Mouse (Mus musculus) forebrain, embryonic 11.5 days (tissue): Measurements from ENCODE around the gene Hmgb3. TPM values are rescaled to one million over a fixed set of nuclear protein-coding genes. Genes with fewer than 3 reads are reported as not detected.
"Not testable (repeated sequence)": the region's sequence is repeated elsewhere in the genome, so short reads cannot be mapped to it uniquely, and the experiment has no call there.

ENCODE experiments used
- ATAC-seq: fragments of 200-750 bp; cut with Nextera tagmentation; replicated peaks from 2 replicates; pipeline ENCODE4 v1.8.0; 2017; ENCODE audit warnings: moderate TSS enrichment; ENCODE audit not compliant: low FRiP score
- DNase-seq: peaks from one replicate; pipeline ENCODE4 v3.0.0-alpha.2; 2017; ENCODE audit warnings: low spot score
- H3K27ac ChIP-seq: fragments of 300-500 bp; sonication (generic); 2 replicates; pipeline ENCODE4 v1.5.1; 2014; ENCODE audit warnings: low read depth, low read length
- H3K27me3 ChIP-seq: fragments of 300-500 bp; sonication (generic); 2 replicates; pipeline ENCODE4 v1.6.1; 2014; ENCODE audit warnings: mild to moderate bottlenecking, low read length, mixed read lengths; ENCODE audit not compliant: control insufficient read depth, insufficient read depth
- H3K36me3 ChIP-seq: fragments of 300-500 bp; sonication (generic); 2 replicates; pipeline ENCODE4 v1.6.1; 2014; ENCODE audit warnings: mild to moderate bottlenecking, low read length, moderate library complexity, mixed read lengths; ENCODE audit not compliant: control insufficient read depth, insufficient read depth
- H3K4me1 ChIP-seq: fragments of 300-500 bp; sonication (generic); replicated peaks from 2 replicates; pipeline ENCODE4 v1.6.1; 2014; ENCODE audit warnings: low read length, mixed read lengths; ENCODE audit not compliant: control insufficient read depth, insufficient read depth
- H3K4me2 ChIP-seq: fragments of 300-500 bp; sonication (generic); 2 replicates; pipeline ENCODE4 v1.6.1; 2014; ENCODE audit warnings: low read depth, mild to moderate bottlenecking, low read length, moderate library complexity, mixed read lengths; ENCODE audit not compliant: severe bottlenecking
- H3K4me3 ChIP-seq: fragments of 300-500 bp; sonication (generic); 2 replicates; pipeline ENCODE4 v1.5.1; 2014; ENCODE audit warnings: low read depth, low read length
- H3K9ac ChIP-seq: fragments of 300-500 bp; sonication (generic); 2 replicates; pipeline ENCODE4 v1.6.1; 2014; ENCODE audit warnings: low read length
- H3K9me3 ChIP-seq: fragments of 300-500 bp; sonication (generic); 2 replicates; pipeline ENCODE4 v1.6.1; 2016; ENCODE audit warnings: low read length, mixed read lengths; ENCODE audit not compliant: control insufficient read depth
- WGBS: fragments of 180-500 bp; shearing (Covaris S2); extraction: QIAGEN DNeasy Blood & Tissue Kit; methylation state at CpG from one replicate; pipeline ENCODE4 v1.1.7; 2014; 5-methylcytosine and 5-hydroxymethylcytosine counted together
- polyA plus RNA-seq: library from polyadenylated mRNA; unstranded; fragments of >200 nt; fragmentation: Nextera tagmentation; extraction: Ambion mirVana; gene quantifications from 2 replicates; pipeline ENCODE4 v1.2.1, GENCODE M21; 2014

The Hmgb3 gene
- 759 and 772 TPM in 2 replicates for polyA plus RNA-seq

GRCm38 (mm10) chrX:71555415-71556114, at the start of gene Hmgb3:
Gene Hmgb3 (plus strand): TSS chrX:71555918.
- WGBS, result 17% methylated on average over 52 of the region's 59 CpGs
- no peaks in the 10 kb centered on the region for H3K4me1 ChIP-seq
- no peaks in the 10 kb centered on the region for H3K36me3 ChIP-seq
- peak within 1 kb of the TSS; percentile 71 for H3K4me3 ChIP-seq
- peak within 1 kb of the TSS; percentile 95 for H3K9ac ChIP-seq
- no peaks in the 10 kb centered on the region for H3K27me3 ChIP-seq
- H3K4me2 ChIP-seq, result peak within 1 kb of the TSS; percentile 50
- peak within 1 kb of the TSS; percentile 97 for H3K27ac ChIP-seq
- H3K9me3 ChIP-seq, result no peaks in the 10 kb centered on the region
- DNase-seq, result peak; percentile 92
- peak; percentile 98 for ATAC-seq

- not testable (repeated sequence) for ATAC-seq, H3K27me3 ChIP-seq, H3K27ac ChIP-seq, H3K4me1 ChIP-seq, DNase-seq, H3K9ac ChIP-seq, H3K36me3 ChIP-seq, H3K9me3 ChIP-seq, H3K4me2 ChIP-seq, H3K4me3 ChIP-seq
- 89% methylated on average over 4 of the region's 4 CpGs for WGBS
Measured at GRCm38 (mm10) chrX:71506591-71506990, 49.1 kb upstream of the Hmgb3 start.

- DNase-seq (no peak), ATAC-seq (no peak)
- Histone ChIP-seq H3K27me3 (no peaks in the 10 kb centered on the region), H3K9ac (no peak overlapping the region), H3K4me3 (no peak overlapping the region), H3K4me2 (no peak overlapping the region), H3K27ac (no peak overlapping the region), H3K36me3 (no peaks in the 10 kb centered on the region), H3K4me1 (no peaks in the 10 kb centered on the region), H3K9me3 (no peaks in the 10 kb centered on the region)
- WGBS, result 85% methylated on average over 4 of the region's 4 CpGs
Measured at GRCm38 (mm10) chrX:71519252-71519651, 36.5 kb upstream of the Hmgb3 start.

- DNase-seq (no peak), ATAC-seq (no peak)
- Histone ChIP-seq H3K9ac (no peak overlapping the region), H3K27ac (no peak overlapping the region), H3K4me3 (no peak overlapping the region), H3K36me3 (no peaks in the 10 kb centered on the region), H3K27me3 (no peaks in the 10 kb centered on the region), H3K4me2 (no peak overlapping the region), H3K9me3 (no peaks in the 10 kb centered on the region), H3K4me1 (no peaks in the 10 kb centered on the region)
- 92% methylated on average over 3 of the region's 3 CpGs for WGBS
Measured at GRCm38 (mm10) chrX:71522889-71523288, 32.8 kb upstream of the Hmgb3 start.

GRCm38 (mm10) chrX:71524310-71524709, 31.4 kb upstream of the Hmgb3 start:
- H3K4me3 ChIP-seq, result no peak overlapping the region
- ATAC-seq, result no peak
- 82% methylated on average over 2 of the region's 2 CpGs for WGBS
- H3K4me1 ChIP-seq, result no peaks in the 10 kb centered on the region
- H3K27me3 ChIP-seq, result no peaks in the 10 kb centered on the region
- no peak overlapping the region for H3K4me2 ChIP-seq
- no peaks in the 10 kb centered on the region for H3K9me3 ChIP-seq
- no peak for DNase-seq
- H3K9ac ChIP-seq, result no peak overlapping the region
- no peaks in the 10 kb centered on the region for H3K36me3 ChIP-seq
- H3K27ac ChIP-seq, result no peak overlapping the region

GRCm38 (mm10) chrX:71525593-71526299, 30.0 kb upstream of the Hmgb3 start:
- no peaks in the 10 kb centered on the region for H3K9me3 ChIP-seq
- no peaks in the 10 kb centered on the region for H3K36me3 ChIP-seq
- H3K27me3 ChIP-seq, result no peaks in the 10 kb centered on the region
- WGBS, result 80% methylated on average over 3 of the region's 3 CpGs
- no peak overlapping the region for H3K9ac ChIP-seq
- no peaks in the 10 kb centered on the region for H3K4me1 ChIP-seq
- no peak overlapping the region for H3K27ac ChIP-seq
- DNase-seq (no peak), ATAC-seq (no peak)
- no peak overlapping the region for H3K4me3 ChIP-seq
- H3K4me2 ChIP-seq, result no peak overlapping the region

- H3K9ac ChIP-seq, result no peak overlapping the region
- no peaks in the 10 kb centered on the region for H3K36me3 ChIP-seq
- H3K4me2 ChIP-seq, result no peak overlapping the region
- ATAC-seq, result no peak
- no peak for DNase-seq
- no peaks in the 10 kb centered on the region for H3K9me3 ChIP-seq
- H3K4me3 ChIP-seq, result no peak overlapping the region
- WGBS, result 92% methylated on average over 1 of the region's 1 CpGs
- H3K27ac ChIP-seq, result no peak overlapping the region
- no peaks in the 10 kb centered on the region for H3K4me1 ChIP-seq
- H3K27me3 ChIP-seq, result no peaks in the 10 kb centered on the region
Measured at GRCm38 (mm10) chrX:71527461-71527860, 28.3 kb upstream of the Hmgb3 start.

- Histone ChIP-seq H3K36me3 (no peaks in the 10 kb centered on the region), H3K27ac (no peak overlapping the region), H3K4me1 (no peaks in the 10 kb centered on the region), H3K27me3 (no peaks in the 10 kb centered on the region), H3K9me3 (no peaks in the 10 kb centered on the region), H3K9ac (no peak overlapping the region), H3K4me2 (no peak overlapping the region), H3K4me3 (no peak overlapping the region)
- WGBS, result 63% methylated on average over 3 of the region's 3 CpGs
- DNase-seq (no peak), ATAC-seq (no peak)
Measured at GRCm38 (mm10) chrX:71528150-71528549, 27.6 kb upstream of the Hmgb3 start.
